Mouse (Mus musculus) heart, postnatal 0 days (tissue): ENCODE data around the gene Galnt10. TPM values are rescaled to one million over a fixed set of nuclear protein-coding genes. Genes with fewer than 3 reads are reported as not detected.
A peak's percentile ranks its signal among the peaks of the same experiment; 100 is the strongest.

Experiments used
- ATAC-seq: fragments of 200-750 bp; cut with Nextera tagmentation; 2 replicates; pipeline ENCODE4 v1.8.0; 2017; ENCODE audit warnings: low read depth, moderate number of reproducible peaks, moderate library complexity; ENCODE audit not compliant: insufficient read depth
- DNase-seq: peaks from one replicate; pipeline ENCODE4 v3.0.0-alpha.2; 2016; ENCODE audit warnings: low spot score
- H3K27ac ChIP-seq: fragments of 300-500 bp; sonication (generic); 2 replicates; pipeline ENCODE4 v1.5.1; 2014; ENCODE audit warnings: low read depth, mild to moderate bottlenecking
- H3K27me3 ChIP-seq: fragments of 300-500 bp; sonication (generic); 2 replicates; pipeline ENCODE4 v1.6.1; 2014; ENCODE audit warnings: low read length, mixed read lengths; ENCODE audit not compliant: control insufficient read depth, insufficient read depth
- H3K36me3 ChIP-seq: fragments of 300-500 bp; sonication (generic); replicated peaks from 2 replicates; pipeline ENCODE4 v1.6.1; 2014; ENCODE audit warnings: low read length, mixed read lengths; ENCODE audit not compliant: control insufficient read depth, insufficient read depth
- H3K4me1 ChIP-seq: fragments of 300-500 bp; sonication (generic); 2 replicates; pipeline ENCODE4 v1.6.1; 2014; ENCODE audit warnings: antibody characterized with exemption; ENCODE audit not compliant: control insufficient read depth, insufficient read depth
- H3K4me2 ChIP-seq: fragments of 300-500 bp; sonication (generic); 2 replicates; pipeline ENCODE4 v1.6.1; 2014; ENCODE audit warnings: low read depth, mild to moderate bottlenecking, low read length, moderate library complexity
- H3K4me3 ChIP-seq: fragments of 300-500 bp; sonication (generic); 2 replicates; pipeline ENCODE4 v1.5.1; 2014; ENCODE audit warnings: low read depth, low read length
- H3K9ac ChIP-seq: fragments of 300-500 bp; sonication (generic); replicated peaks from 2 replicates; pipeline ENCODE4 v1.6.1; 2014; ENCODE audit warnings: low read depth, low read length, mixed read lengths
- H3K9me3 ChIP-seq: fragments of 300-500 bp; sonication (generic); replicated peaks from 2 replicates; pipeline ENCODE4 v1.6.1; 2016; ENCODE audit warnings: low read length; ENCODE audit not compliant: control insufficient read depth
- CTCF ChIP-seq: IDR thresholded peaks from 2 replicates; pipeline ENCODE4 v1.5.1; 2016; ENCODE audit warnings: antibody characterized with exemption, control low read depth, low read depth
- EP300 ChIP-seq: IDR thresholded peaks from 2 replicates; pipeline ENCODE4 v1.6.1; 2016; ENCODE audit warnings: antibody characterized with exemption, low read depth
- WGBS: fragments of 180-500 bp; shearing (Covaris S2); extraction: QIAGEN DNeasy Blood & Tissue Kit; methylation state at CpG from one replicate; pipeline ENCODE4 v1.1.7; 2014; 5-methylcytosine and 5-hydroxymethylcytosine counted together
- polyA plus RNA-seq: library from polyadenylated mRNA; unstranded; fragments of >200 nt; fragmentation: Nextera tagmentation; extraction: Ambion mirVana; gene quantifications from 2 replicates; pipeline ENCODE4 v1.2.1, GENCODE M21; 2015
- total RNA-seq: library from RNA; depleted of rRNA; stranded (reverse); fragments of >200 nt; gene quantifications from 2 replicates; pipeline ENCODE4 v1.2.3, GENCODE M21; 2014; ENCODE audit warnings: low replicate concordance

Gene Galnt10
- total and polyA plus RNA-seq, 2 experiments from 2014 or later: 3.4 to 4.3 TPM

DNA sequence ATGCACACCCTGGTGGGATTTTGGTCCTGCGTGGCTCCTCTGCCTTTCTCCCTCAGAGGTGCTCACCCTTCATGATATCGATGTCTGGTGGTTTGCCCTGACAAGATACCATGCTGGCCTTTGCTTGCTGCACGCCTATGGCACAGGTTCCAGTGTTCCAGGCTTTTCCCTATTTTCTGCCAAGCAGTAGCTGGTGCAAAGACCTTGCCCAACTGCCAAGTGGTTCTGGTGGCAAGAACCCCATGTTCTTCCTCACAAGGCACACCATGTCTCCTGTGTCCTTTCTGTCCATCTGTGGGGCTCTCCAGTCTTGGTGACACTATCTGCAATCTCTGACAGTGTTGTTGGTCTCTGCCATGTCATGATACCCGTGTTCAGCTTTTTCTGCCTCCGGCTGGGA, 45.6 kb downstream of the Galnt10 start:
- H3K27me3 ChIP-seq: no peaks in the 10 kb centered on the region
- DNase-seq (no peak), ATAC-seq (no peak)
- H3K9ac ChIP-seq: no peak overlapping the region
- TF ChIP-seq CTCF (no peak), EP300 (no peak)
- WGBS: 92% methylated on average over 5 of the region's 5 CpGs
- no peak overlapping the region for H3K4me3 ChIP-seq
- peaks cover 14% of the 10 kb centered on the region for H3K4me1 ChIP-seq
- H3K9me3 ChIP-seq: no peaks in the 10 kb centered on the region
- no peak overlapping the region for H3K27ac ChIP-seq
- no peak overlapping the region for H3K4me2 ChIP-seq
- no peaks in the 10 kb centered on the region for H3K36me3 ChIP-seq

GRCm38 (mm10) chr11:57691939-57692338, 46.7 kb downstream of the Galnt10 start:
- DNase-seq (no peak), ATAC-seq (no peak)
- peaks cover 14% of the 10 kb centered on the region for H3K4me1 ChIP-seq
- WGBS: 64% methylated on average over 6 of the region's 6 CpGs
- H3K27ac ChIP-seq: no peak overlapping the region
- no peak overlapping the region for H3K9ac ChIP-seq
- TF ChIP-seq EP300: no peak
- no peak for TF ChIP-seq CTCF
- H3K36me3 ChIP-seq: no peaks in the 10 kb centered on the region
- no peak overlapping the region for H3K4me3 ChIP-seq
- no peaks in the 10 kb centered on the region for H3K9me3 ChIP-seq
- no peaks in the 10 kb centered on the region for H3K27me3 ChIP-seq
- no peak overlapping the region for H3K4me2 ChIP-seq

GRCm38 (mm10) chr11:57692726-57693125, 47.5 kb downstream of the Galnt10 start:
- no peak overlapping the region for H3K4me3 ChIP-seq
- no peak overlapping the region for H3K4me2 ChIP-seq
- H3K9ac ChIP-seq: no peak overlapping the region
- H3K4me1 ChIP-seq: peaks cover 13% of the 10 kb centered on the region
- 87% methylated on average over 7 of the region's 7 CpGs for WGBS
- H3K9me3 ChIP-seq: no peaks in the 10 kb centered on the region
- TF ChIP-seq EP300 (no peak), CTCF (no peak)
- H3K27ac ChIP-seq: no peak overlapping the region
- H3K27me3 ChIP-seq: no peaks in the 10 kb centered on the region
- ATAC-seq (no peak), DNase-seq (no peak)
- no peaks in the 10 kb centered on the region for H3K36me3 ChIP-seq

DNA sequence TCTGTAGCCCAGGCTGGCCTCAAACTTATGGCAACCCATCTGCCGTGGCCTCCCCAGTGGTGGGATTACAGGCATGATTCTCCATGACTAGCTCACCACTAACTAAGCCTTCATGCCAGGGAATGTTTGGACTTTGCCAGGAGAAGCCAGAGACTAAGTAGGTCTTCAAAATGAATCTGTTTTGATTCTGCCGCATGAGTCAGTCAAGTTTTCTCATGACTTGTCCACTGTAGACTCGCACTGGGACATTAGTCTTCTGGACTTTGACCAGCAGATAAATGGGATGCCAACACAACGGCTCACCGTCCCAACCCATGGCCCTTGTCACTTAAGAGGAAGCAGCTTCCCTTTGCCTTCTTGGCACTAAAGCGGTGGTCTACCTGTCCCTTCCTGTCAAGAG, 49.2 kb downstream of the Galnt10 start:
- TF ChIP-seq CTCF (no peak), EP300 (no peak)
- H3K4me2 ChIP-seq: no peak overlapping the region
- no peaks in the 10 kb centered on the region for H3K36me3 ChIP-seq
- no peak overlapping the region for H3K9ac ChIP-seq
- H3K4me3 ChIP-seq: no peak overlapping the region
- DNase-seq (no peak), ATAC-seq (no peak)
- no peaks in the 10 kb centered on the region for H3K9me3 ChIP-seq
- WGBS: 89% methylated on average over 6 of the region's 6 CpGs
- no peaks in the 10 kb centered on the region for H3K27me3 ChIP-seq
- no peaks in the 10 kb centered on the region for H3K4me1 ChIP-seq
- H3K27ac ChIP-seq: no peak overlapping the region

- Histone ChIP-seq H3K9ac (no peak overlapping the region), H3K27ac (peak overlapping the region; percentile 34; the same call in 1 of the 2 replicates), H3K4me3 (no peak overlapping the region), H3K36me3 (no peaks in the 10 kb centered on the region), H3K4me2 (peak overlapping the region; percentile 28), H3K9me3 (no peaks in the 10 kb centered on the region), H3K27me3 (no peaks in the 10 kb centered on the region), H3K4me1 (0 out of 2 replicates have a peak, but pooled peaks cover 3% of the 10 kb centered on the region)
- WGBS: 37% methylated on average over 17 of the region's 17 CpGs
- DNase-seq (no peak), ATAC-seq (no peak)
- TF ChIP-seq EP300 (no peak), CTCF (no peak)
These were observed 51.0 kb downstream of the Galnt10 start for GRCm38 (mm10) chr11:57696207-57696676.

GRCm38 (mm10) chr11:57696807-57697251, 51.6 kb downstream of the Galnt10 start:
- H3K36me3 ChIP-seq: no peaks in the 10 kb centered on the region

More at GRCm38 (mm10) chr11:57696807-57697251, 51.6 kb downstream of the Galnt10 start:
- Histone ChIP-seq H3K9ac (no peak overlapping the region), H3K27ac (peak overlapping the region; percentile 39; the same call in 1 of the 2 replicates), H3K4me2 (peak overlapping the region; percentile 28; the same call in 1 of the 2 replicates), H3K9me3 (no peaks in the 10 kb centered on the region), H3K27me3 (no peaks in the 10 kb centered on the region), H3K4me1 (0 out of 2 replicates have a peak, but pooled peaks cover 8% of the 10 kb centered on the region), H3K4me3 (no peak overlapping the region)
- peak; percentile 66 for ATAC-seq
- DNase-seq: peak; percentile 43
- TF ChIP-seq CTCF: no peak
- no peak for TF ChIP-seq EP300
- 56% methylated on average over 5 of the region's 5 CpGs for WGBS
